Mouse (Mus musculus) forebrain, embryonic 11.5 days (tissue): ENCODE data around the gene Tmem262. TPM values are rescaled to one million over a fixed set of nuclear protein-coding genes. Genes with fewer than 3 reads are reported as not detected.

Source experiments
- ATAC-seq: fragments of 200-750 bp; cut with Nextera tagmentation; replicated peaks from 2 replicates; pipeline ENCODE4 v1.8.0; 2017; ENCODE audit warnings: moderate TSS enrichment; ENCODE audit not compliant: low FRiP score
- DNase-seq: peaks from one replicate; pipeline ENCODE4 v3.0.0-alpha.2; 2017; ENCODE audit warnings: low spot score
- H3K27ac ChIP-seq: fragments of 300-500 bp; sonication (generic); 2 replicates; pipeline ENCODE4 v1.5.1; 2014; ENCODE audit warnings: low read depth, low read length
- H3K27me3 ChIP-seq: fragments of 300-500 bp; sonication (generic); 2 replicates; pipeline ENCODE4 v1.6.1; 2014; ENCODE audit warnings: mild to moderate bottlenecking, low read length, mixed read lengths; ENCODE audit not compliant: control insufficient read depth, insufficient read depth
- H3K36me3 ChIP-seq: fragments of 300-500 bp; sonication (generic); 2 replicates; pipeline ENCODE4 v1.6.1; 2014; ENCODE audit warnings: mild to moderate bottlenecking, low read length, moderate library complexity, mixed read lengths; ENCODE audit not compliant: control insufficient read depth, insufficient read depth
- H3K4me1 ChIP-seq: fragments of 300-500 bp; sonication (generic); replicated peaks from 2 replicates; pipeline ENCODE4 v1.6.1; 2014; ENCODE audit warnings: low read length, mixed read lengths; ENCODE audit not compliant: control insufficient read depth, insufficient read depth
- H3K4me2 ChIP-seq: fragments of 300-500 bp; sonication (generic); 2 replicates; pipeline ENCODE4 v1.6.1; 2014; ENCODE audit warnings: low read depth, mild to moderate bottlenecking, low read length, moderate library complexity, mixed read lengths; ENCODE audit not compliant: severe bottlenecking
- H3K4me3 ChIP-seq: fragments of 300-500 bp; sonication (generic); 2 replicates; pipeline ENCODE4 v1.5.1; 2014; ENCODE audit warnings: low read depth, low read length
- H3K9ac ChIP-seq: fragments of 300-500 bp; sonication (generic); 2 replicates; pipeline ENCODE4 v1.6.1; 2014; ENCODE audit warnings: low read length
- H3K9me3 ChIP-seq: fragments of 300-500 bp; sonication (generic); 2 replicates; pipeline ENCODE4 v1.6.1; 2016; ENCODE audit warnings: low read length, mixed read lengths; ENCODE audit not compliant: control insufficient read depth
- WGBS: fragments of 180-500 bp; shearing (Covaris S2); extraction: QIAGEN DNeasy Blood & Tissue Kit; methylation state at CpG from one replicate; pipeline ENCODE4 v1.1.7; 2014; 5-methylcytosine and 5-hydroxymethylcytosine counted together
- microRNA-seq: library from miRNA; unstranded; fragments of <30 nt; microRNA quantifications from one replicate; pipeline ENCODE4, GENCODE M21; 2016; ENCODE audit not compliant: insufficient number of aligned reads
- polyA plus RNA-seq: library from polyadenylated mRNA; unstranded; fragments of >200 nt; fragmentation: Nextera tagmentation; extraction: Ambion mirVana; gene quantifications from 2 replicates; pipeline ENCODE4 v1.2.1, GENCODE M21; 2014

Tmem262 gene
- polyA plus RNA-seq, 1 experiment from 2014 or later, result not detected

- DNase-seq (no peak), ATAC-seq (no peak)
- Histone ChIP-seq H3K36me3 (no peaks in the 10 kb centered on the region), H3K9ac (no peak overlapping the region), H3K27ac (no peak overlapping the region), H3K9me3 (no peaks in the 10 kb centered on the region), H3K4me2 (no peak overlapping the region), H3K27me3 (no peaks in the 10 kb centered on the region), H3K4me1 (peaks cover under 1% of the 10 kb centered on the region; the same call in 1 of the 2 replicates), H3K4me3 (no peak overlapping the region)
- 38% methylated on average over 19 of the region's 19 CpGs for WGBS
Measured at GRCm38 (mm10) chr19:6121761-6122160, 41.9 kb downstream of the Tmem262 start.

- 70% methylated on average over 8 of the region's 8 CpGs for WGBS
- H3K9me3 ChIP-seq, result no peaks in the 10 kb centered on the region
- H3K27ac ChIP-seq, result no peak overlapping the region
- H3K36me3 ChIP-seq, result no peaks in the 10 kb centered on the region
- H3K4me2 ChIP-seq, result no peak overlapping the region
- no peak overlapping the region for H3K4me3 ChIP-seq
- no peaks in the 10 kb centered on the region for H3K27me3 ChIP-seq
- no peaks in the 10 kb centered on the region; the same call in 1 of the 2 replicates for H3K4me1 ChIP-seq
- ATAC-seq, result no peak
- no peak overlapping the region; the same call in 1 of the 2 replicates for H3K9ac ChIP-seq
- DNase-seq, result no peak
Measured at GRCm38 (mm10) chr19:6123330-6123729, 43.5 kb downstream of the Tmem262 start.

- H3K9ac ChIP-seq, result no peak overlapping the region
- DNase-seq, result no peak
- ATAC-seq, result no peak
- no peak overlapping the region for H3K4me2 ChIP-seq
- no peak overlapping the region for H3K4me3 ChIP-seq
- no peaks in the 10 kb centered on the region for H3K27me3 ChIP-seq
- H3K9me3 ChIP-seq, result no peaks in the 10 kb centered on the region
- H3K27ac ChIP-seq, result no peak overlapping the region
- H3K36me3 ChIP-seq, result no peaks in the 10 kb centered on the region
- no peaks in the 10 kb centered on the region; the same call in 1 of the 2 replicates for H3K4me1 ChIP-seq
- 74% methylated on average over 2 of the region's 2 CpGs for WGBS
Measured at GRCm38 (mm10) chr19:6124898-6125297, 45.1 kb downstream of the Tmem262 start.

GRCm38 (mm10) chr19:6126289-6126688, 46.5 kb downstream of the Tmem262 start:
- WGBS, result 25% methylated on average over 4 of the region's 4 CpGs
- no peak overlapping the region for H3K9ac ChIP-seq
- DNase-seq (peak; percentile 61), ATAC-seq (no peak)
- H3K4me1 ChIP-seq, result no peaks in the 10 kb centered on the region; the same call in 1 of the 2 replicates
- H3K4me3 ChIP-seq, result no peak overlapping the region
- H3K4me2 ChIP-seq, result no peak overlapping the region
- no peaks in the 10 kb centered on the region for H3K27me3 ChIP-seq
- no peak overlapping the region for H3K27ac ChIP-seq
- H3K9me3 ChIP-seq, result no peaks in the 10 kb centered on the region
- no peaks in the 10 kb centered on the region for H3K36me3 ChIP-seq

- 76% methylated on average over 10 of the region's 10 CpGs for WGBS
- H3K9ac ChIP-seq, result peak overlapping the region; percentile 66
- DNase-seq (no peak), ATAC-seq (no peak)
- no peaks in the 10 kb centered on the region for H3K27me3 ChIP-seq
- H3K4me3 ChIP-seq, result peak overlapping the region; percentile 47
- peak overlapping the region; percentile 59 for H3K4me2 ChIP-seq
- no peaks in the 10 kb centered on the region; the same call in 1 of the 2 replicates for H3K4me1 ChIP-seq
- H3K27ac ChIP-seq, result no peak overlapping the region
- H3K9me3 ChIP-seq, result no peaks in the 10 kb centered on the region
- no peaks in the 10 kb centered on the region for H3K36me3 ChIP-seq
Measured at GRCm38 (mm10) chr19:6126789-6127580, 47.2 kb downstream of the Tmem262 start.

- Histone ChIP-seq H3K4me1 (no peaks in the 10 kb centered on the region; the same call in 1 of the 2 replicates), H3K27ac (peak within 1 kb of the TSS; percentile 55; the same call in 1 of the 2 replicates), H3K9ac (peak within 1 kb of the TSS; percentile 66), H3K4me2 (peak within 1 kb of the TSS; percentile 59), H3K27me3 (no peaks in the 10 kb centered on the region), H3K4me3 (peak within 1 kb of the TSS; percentile 47), H3K36me3 (no peaks in the 10 kb centered on the region), H3K9me3 (no peaks in the 10 kb centered on the region)
- ATAC-seq (peak; percentile 87), DNase-seq (peak; percentile 92)
- WGBS, result under 1% methylated on average over 32 of the region's 32 CpGs
Measured at GRCm38 (mm10) chr19:6127760-6128341, 48.0 kb downstream of the Tmem262 start, which contains the start of gene Snx15. Gene Snx15 (minus strand): TSS chr19:6128304.

Small RNA genes lying within 50 kb of the gene (microRNA-seq; reads per million reads assigned to microRNA genes)
- gene Mir6988, result not detected

Other genes with a start within 250 kb of the Tmem262 start
- 20.4 and 24.5 TPM in 2 replicates for gene Frmd8, start 204.8 kb upstream of the Tmem262 start, polyA plus RNA-seq
- gene Slc25a45, start 202.2 kb upstream of the Tmem262 start, polyA plus RNA-seq, result 0.90 and 1.1 TPM in 2 replicates
- 10.1 and 10.7 TPM in 2 replicates for gene Tigd3, start 185.9 kb upstream of the Tmem262 start, polyA plus RNA-seq
- gene Dpf2, start 167.0 kb upstream of the Tmem262 start, polyA plus RNA-seq, result 232 and 246 TPM in 2 replicates
- gene Cdc42ep2, start 155.2 kb upstream of the Tmem262 start, polyA plus RNA-seq, result 1.8 and 2.5 TPM in 2 replicates
- 108 and 118 TPM in 2 replicates for gene Pola2, start 115.8 kb upstream of the Tmem262 start, polyA plus RNA-seq
- not detected in 2 replicates for gene Slc22a20, start 93.9 kb upstream of the Tmem262 start, polyA plus RNA-seq
- gene Capn1, start 64.1 kb upstream of the Tmem262 start, polyA plus RNA-seq, result 3.9 and 5.3 TPM in 2 replicates
- 29.1 and 35.8 TPM in 2 replicates for gene Syvn1, start 33.5 kb upstream of the Tmem262 start, polyA plus RNA-seq
- gene Mrpl49, start 22.2 kb upstream of the Tmem262 start, polyA plus RNA-seq, result 86.8 and 89.2 TPM in 2 replicates
- 729 and 755 TPM in 2 replicates for gene Fau, start 22.2 kb upstream of the Tmem262 start, polyA plus RNA-seq
- 39.6 and 42.5 TPM in 2 replicates for gene Znhit2, start 18.8 kb upstream of the Tmem262 start, polyA plus RNA-seq
- 31.7 and 33.3 TPM in 2 replicates for gene Tm7sf2, start 11.7 kb upstream of the Tmem262 start, polyA plus RNA-seq
- gene Vps51, start 2.8 kb upstream of the Tmem262 start, polyA plus RNA-seq, result 60.3 and 61.8 TPM in 2 replicates
- 1.2 and 1.5 TPM in 2 replicates for gene Gm28374, start 2.2 kb downstream of the Tmem262 start, polyA plus RNA-seq
- 62.5 and 75.0 TPM in 2 replicates for gene Zfpl1, start 4.9 kb downstream of the Tmem262 start, polyA plus RNA-seq
- gene Cdca5, start 5.0 kb downstream of the Tmem262 start, polyA plus RNA-seq, result 75.5 and 76.7 TPM in 2 replicates
- gene AC131692.1, start 14.4 kb downstream of the Tmem262 start, polyA plus RNA-seq, result 0.90 and 1.3 TPM in 2 replicates
- gene Naaladl1, start 25.7 kb downstream of the Tmem262 start, polyA plus RNA-seq, result 0.93 and 1.0 TPM in 2 replicates
- gene Sac3d1, start 38.6 kb downstream of the Tmem262 start, polyA plus RNA-seq, result 64.5 and 73.7 TPM in 2 replicates
- gene Snx15, start 48.3 kb downstream of the Tmem262 start, polyA plus RNA-seq, result 27.4 and 30.9 TPM in 2 replicates
- gene Batf2, start 61.0 kb downstream of the Tmem262 start, polyA plus RNA-seq, result not detected in 2 replicates
- gene Arl2, start 61.5 kb downstream of the Tmem262 start, polyA plus RNA-seq, result 72.2 and 79.6 TPM in 2 replicates
- not detected in 2 replicates for gene Majin, start 104.4 kb downstream of the Tmem262 start, polyA plus RNA-seq
- gene Gpha2, start 146.3 kb downstream of the Tmem262 start, polyA plus RNA-seq, result 0.65 TPM in 1 of 2 replicates, not detected in the other
- gene Ppp2r5b, start 155.8 kb downstream of the Tmem262 start, polyA plus RNA-seq, result 41.4 and 45.6 TPM in 2 replicates
- 12.3 and 14.6 TPM in 2 replicates for gene Atg2a, start 161.6 kb downstream of the Tmem262 start, polyA plus RNA-seq
- 72.6 and 74.2 TPM in 2 replicates for gene Ehd1, start 196.7 kb downstream of the Tmem262 start, polyA plus RNA-seq
- gene Cdc42bpg, start 226.4 kb downstream of the Tmem262 start, polyA plus RNA-seq, result 0.55 TPM in 2 replicates